Comparison of ENCODE assay signal across 19 mouse cellular contexts in genomic region chr6:34483390-34483789, GRCm38 (mm10). TPM values are rescaled to one million over a fixed set of nuclear protein-coding genes. Genes with fewer than 3 reads are reported as not detected.
DNase-seq lines count a peak whose midpoint lies in the region; ATAC-seq and TF ChIP-seq lines count a peak whose summit lies in the region.
"Had no signal": no experiment of that assay in that cellular context is flagged by ENCODE, and none has a peak within 500 bp of the region (broad histone marks: within the 10 kb centered on the region; RNA-seq: fewer than 3 reads in every experiment).

No protein-coding gene starts in this region.

- H3K9me3 ChIP-seq in liver, embryonic 13.5 days (replicated peaks): no peaks in the 10 kb centered on the region
- H3K9me3 ChIP-seq in intestine, embryonic 14.5 days (ENCODE audit: control insufficient read depth, low read length): 0 out of 2 replicates have a peak, but pooled peaks cover 2% of the 10 kb centered on the region
- H3K9me3 ChIP-seq in stomach, embryonic 15.5 days: no peaks in the 10 kb centered on the region
- H3K9me3 ChIP-seq: G1E; hindbrain, embryonic 10.5 days; limb, embryonic 15.5 days; lung, embryonic 15.5 days; midbrain, embryonic 15.5 days; neural tube, embryonic 12.5 days had no signal

- no peak for ATAC-seq in liver, embryonic 13.5 days (ENCODE audit: low read depth)
- no peak for ATAC-seq in intestine, embryonic 14.5 days (replicated peaks; ENCODE audit: low FRiP score, low TSS enrichment, low read depth)
- ATAC-seq in stomach, embryonic 15.5 days (ENCODE audit: insufficient read depth, low FRiP score, low read depth): no peak
- ATAC-seq: CD4-positive, CD25-positive, alpha-beta regulatory T cell, adult 4 months; hindbrain, embryonic 16.5 days; midbrain, embryonic 15.5 days; Patski had no signal

- H3K4me1 ChIP-seq in liver, embryonic 13.5 days (replicated peaks): peaks cover 99% of the 10 kb centered on the region
- peaks cover 14% of the 10 kb centered on the region; the same call in 1 of the 2 replicates for H3K4me1 ChIP-seq in intestine, embryonic 14.5 days (replicated peaks; ENCODE audit: control insufficient read depth, insufficient read depth, low read length)
- peaks cover 11% of the 10 kb centered on the region for H3K4me1 ChIP-seq in stomach, embryonic 15.5 days

- TF ChIP-seq CTCF in gastrocnemius, adult 2 months (IDR thresholded peaks at IDR 0.05): no peak

- intact Hi-C loops in gastrocnemius, adult 2 months (cut with DNase I): loop anchor here (10.0 kb wide), 1 partner anchor 381 kb away; the partner anchor contains the start of gene Tmem140
- intact Hi-C loops in left cerebral cortex, postnatal 10 days (cut with DNase I): no loop called here

- 89% methylated on average over 5 of the region's 5 CpGs for WGBS in liver, embryonic 13.5 days (ENCODE audit: insufficient replicate concordance)
- WGBS in intestine, embryonic 14.5 days: 85% methylated on average over 5 of the region's 5 CpGs
- 79% methylated on average over 5 of the region's 5 CpGs for WGBS in stomach, embryonic 15.5 days

- H3K4me3 ChIP-seq in gastrocnemius, adult 2 months: no peak overlapping the region
- no peak overlapping the region for H3K4me3 ChIP-seq in liver, embryonic 13.5 days (replicated peaks)
- no peak overlapping the region for H3K4me3 ChIP-seq in intestine, embryonic 14.5 days (ENCODE audit: low read depth, low read length)
- no peak overlapping the region for H3K4me3 ChIP-seq in stomach, embryonic 15.5 days (replicated peaks)
- H3K4me3 ChIP-seq: hindbrain, embryonic 10.5 days; limb, embryonic 15.5 days; lung, embryonic 15.5 days; midbrain, embryonic 15.5 days; neural tube, embryonic 12.5 days had no signal

- no peaks in the 10 kb centered on the region; the same call in 1 of the 2 replicates for H3K27me3 ChIP-seq in liver, embryonic 13.5 days
- no peaks in the 10 kb centered on the region for H3K27me3 ChIP-seq in intestine, embryonic 14.5 days (replicated peaks; ENCODE audit: control insufficient read depth, insufficient read depth, low read length)
- H3K27me3 ChIP-seq in stomach, embryonic 15.5 days (replicated peaks): no peaks in the 10 kb centered on the region
- H3K27me3 ChIP-seq: limb, embryonic 15.5 days; lung, embryonic 15.5 days; midbrain, embryonic 15.5 days; neural tube, embryonic 12.5 days; Patski had no signal

- peak overlapping the region; percentile 3; the same call in 1 of the 2 replicates for H3K27ac ChIP-seq in gastrocnemius, adult 2 months
- no peak overlapping the region; the same call in 1 of the 2 replicates for H3K27ac ChIP-seq in liver, embryonic 13.5 days
- no peak overlapping the region for H3K27ac ChIP-seq in intestine, embryonic 14.5 days (ENCODE audit: low read depth)
- H3K27ac ChIP-seq in stomach, embryonic 15.5 days: 0 out of 2 replicates have a peak overlapping the region, but pooled peaks have one; percentile 26
- H3K27ac ChIP-seq: hindbrain, embryonic 10.5 days; limb, embryonic 15.5 days; lung, embryonic 15.5 days; midbrain, embryonic 15.5 days; neural tube, embryonic 12.5 days had no signal

- peaks cover 17% of the 10 kb centered on the region for H3K36me3 ChIP-seq in liver, embryonic 13.5 days
- peaks cover 6% of the 10 kb centered on the region; the same call in 1 of the 2 replicates for H3K36me3 ChIP-seq in intestine, embryonic 14.5 days (ENCODE audit: control insufficient read depth, insufficient read depth, low read length)
- no peaks in the 10 kb centered on the region for H3K36me3 ChIP-seq in stomach, embryonic 15.5 days

- no peak overlapping the region for H3K9ac ChIP-seq in liver, embryonic 13.5 days
- no peak overlapping the region for H3K9ac ChIP-seq in intestine, embryonic 14.5 days (ENCODE audit: low read length)
- no peak overlapping the region for H3K9ac ChIP-seq in stomach, embryonic 15.5 days
- H3K9ac ChIP-seq: limb, embryonic 15.5 days; lung, embryonic 15.5 days; midbrain, embryonic 15.5 days; neural tube, embryonic 12.5 days had no signal

- H3K4me2 ChIP-seq in liver, embryonic 13.5 days: 0 out of 2 replicates have a peak overlapping the region, but pooled peaks have one; percentile 10
- H3K4me2 ChIP-seq in intestine, embryonic 14.5 days (ENCODE audit: low read length): no peak overlapping the region
- no peak overlapping the region for H3K4me2 ChIP-seq in stomach, embryonic 15.5 days
- H3K4me2 ChIP-seq: limb, embryonic 15.5 days; lung, embryonic 15.5 days; midbrain, embryonic 15.5 days; neural tube, embryonic 12.5 days had no signal

- no peak for DNase-seq in gastrocnemius, adult 2 months
- no peak for DNase-seq in gastrocnemius, postnatal 25 days
- DNase-seq in liver, embryonic 13.5 days: no peak
- DNase-seq in liver: no peak
- DNase-seq in intestine, embryonic 14.5 days (ENCODE audit: low spot score): peak; percentile 25
- no peak for DNase-seq in left cerebral cortex, postnatal 10 days (ENCODE audit: extremely low spot score in 1 of 2, low spot score in 2 of 2)
- DNase-seq: cerebellum, adult 11 months; cerebellum, adult 9-11 months; kidney, adult 18-20 months had no signal

RNA-seq across cellular contexts. Expression of gene Bpgm, which starts 7.4 kb away (rescaled TPM):
- 10 to 100 TPM; 87.2 to 92.8 TPM for total RNA-seq in gastrocnemius, adult 2 months (2021)
- 10 to 100 TPM; 70.9 to 77.3 TPM for total RNA-seq in gastrocnemius, postnatal 25 days (2021)
- 136 and 141 TPM in 2 replicates for polyA plus RNA-seq in liver, embryonic 13.5 days (2015; fragmentation: Nextera tagmentation; extraction: Ambion mirVana)
- 30.4 and 38.1 TPM in 2 replicates for polyA plus RNA-seq in intestine, embryonic 14.5 days (2014; fragmentation: Nextera tagmentation; extraction: Ambion mirVana)
- polyA plus RNA-seq in stomach, embryonic 15.5 days (2015; fragmentation: Nextera tagmentation; extraction: Ambion mirVana): 48.0 and 54.6 TPM in 2 replicates
- 10 to 100 TPM; 69.5 to 79.9 TPM for total RNA-seq in left cerebral cortex, postnatal 10 days (2021)

Comparison
In these comparisons a context has a peak if more than half of its experiments do, and no peak if none do; other contexts are left out.
1. H3K27ac ChIP-seq: peak in gastrocnemius, adult 2 months (single experiment) and stomach, embryonic 15.5 days (single experiment); none in liver, embryonic 13.5 days (single experiment) and intestine, embryonic 14.5 days (single experiment).